Mouse (Mus musculus) liver, embryonic 11.5 days (tissue): Measurements from ENCODE around the gene Alpi. TPM values are rescaled to one million over a fixed set of nuclear protein-coding genes. Genes with fewer than 3 reads are reported as not detected.

Experiments used
- ATAC-seq: fragments of 200-750 bp; cut with Nextera tagmentation; replicated peaks from 2 replicates; pipeline ENCODE4 v1.8.0; 2017; ENCODE audit warnings: moderate number of reproducible peaks, mild to moderate bottlenecking, moderate TSS enrichment, moderate library complexity; ENCODE audit not compliant: low FRiP score
- DNase-seq: peaks from one replicate; pipeline ENCODE4 v3.0.0-alpha.2; 2017; ENCODE audit warnings: low spot score
- H3K27ac ChIP-seq: fragments of 300-500 bp; sonication (generic); 2 replicates; pipeline ENCODE4 v1.5.1; 2014; ENCODE audit warnings: mild to moderate bottlenecking, low read depth, low read length, control low read depth
- H3K27me3 ChIP-seq: fragments of 300-500 bp; sonication (generic); replicated peaks from 2 replicates; pipeline ENCODE4 v1.6.1; 2014; ENCODE audit warnings: low read length, mixed read lengths; ENCODE audit not compliant: control insufficient read depth, insufficient read depth
- H3K36me3 ChIP-seq: fragments of 300-500 bp; sonication (generic); 2 replicates; pipeline ENCODE4 v1.6.1; 2014; ENCODE audit warnings: mild to moderate bottlenecking, low read length, moderate library complexity, mixed read lengths; ENCODE audit not compliant: control insufficient read depth, insufficient read depth
- H3K4me1 ChIP-seq: fragments of 300-500 bp; sonication (generic); replicated peaks from 2 replicates; pipeline ENCODE4 v1.6.1; 2014; ENCODE audit warnings: low read length, mixed read lengths; ENCODE audit not compliant: control insufficient read depth, insufficient read depth
- H3K4me2 ChIP-seq: fragments of 300-500 bp; sonication (generic); 2 replicates; pipeline ENCODE4 v1.6.1; 2014; ENCODE audit warnings: mild to moderate bottlenecking, control low read depth, moderate library complexity
- H3K4me3 ChIP-seq: fragments of 300-500 bp; sonication (generic); 2 replicates; pipeline ENCODE4 v1.5.1; 2014; ENCODE audit warnings: low read depth, low read length, control low read depth
- H3K9ac ChIP-seq: fragments of 300-500 bp; sonication (generic); 2 replicates; pipeline ENCODE4 v1.6.1; 2014; ENCODE audit warnings: low read depth, low read length, control low read depth
- H3K9me3 ChIP-seq: fragments of 300-500 bp; sonication (generic); 2 replicates; pipeline ENCODE4 v1.6.1; 2016; ENCODE audit warnings: low read length, inconsistent platforms, mixed read lengths; ENCODE audit not compliant: control insufficient read depth
- WGBS: fragments of 180-500 bp; shearing (Covaris S2); extraction: QIAGEN DNeasy Blood & Tissue Kit; methylation state at CpG from one replicate; pipeline ENCODE4 v1.1.7; 2014; 5-methylcytosine and 5-hydroxymethylcytosine counted together
- polyA plus RNA-seq: library from polyadenylated mRNA; unstranded; fragments of >200 nt; fragmentation: Nextera tagmentation; extraction: Ambion mirVana; gene quantifications from 2 replicates; pipeline ENCODE4 v1.2.1, GENCODE M21; 2014

The Alpi gene
- polyA plus RNA-seq, 1 experiment from 2014 or later: not detected

GRCm38 (mm10) chr1:87111719-87112354 is 10.4 kb upstream of the Alpi start:
- Histone ChIP-seq H3K4me1 (no peaks in the 10 kb centered on the region), H3K4me3 (no peak overlapping the region), H3K4me2 (no peak overlapping the region), H3K27ac (no peak overlapping the region), H3K9me3 (no peaks in the 10 kb centered on the region), H3K36me3 (no peaks in the 10 kb centered on the region), H3K27me3 (no peaks in the 10 kb centered on the region), H3K9ac (no peak overlapping the region)
- 47% methylated on average over 9 of the region's 9 CpGs for WGBS
- DNase-seq (no peak), ATAC-seq (no peak)

GRCm38 (mm10) chr1:87108564-87108963 is 7.2 kb upstream of the Alpi start:
- H3K4me1 ChIP-seq: no peaks in the 10 kb centered on the region
- H3K9me3 ChIP-seq: no peaks in the 10 kb centered on the region
- ATAC-seq: no peak
- no peaks in the 10 kb centered on the region for H3K27me3 ChIP-seq
- no peak overlapping the region for H3K4me2 ChIP-seq
- no peak overlapping the region for H3K4me3 ChIP-seq
- H3K9ac ChIP-seq: no peak overlapping the region
- DNase-seq: no peak
- 82% methylated on average over 4 of the region's 4 CpGs for WGBS
- H3K36me3 ChIP-seq: no peaks in the 10 kb centered on the region
- no peak overlapping the region for H3K27ac ChIP-seq

GRCm38 (mm10) chr1:87106536-87106935 is 5.1 kb upstream of the Alpi start:
- ATAC-seq (no peak), DNase-seq (no peak)
- 75% methylated on average over 8 of the region's 8 CpGs for WGBS
- Histone ChIP-seq H3K27me3 (no peaks in the 10 kb centered on the region), H3K4me1 (no peaks in the 10 kb centered on the region), H3K9ac (no peak overlapping the region), H3K36me3 (no peaks in the 10 kb centered on the region), H3K9me3 (no peaks in the 10 kb centered on the region), H3K27ac (no peak overlapping the region), H3K4me2 (no peak overlapping the region), H3K4me3 (no peak overlapping the region)

GRCm38 (mm10) chr1:87103936-87104335 is 2.5 kb upstream of the Alpi start:
- Histone ChIP-seq H3K4me3 (no peak overlapping the region), H3K4me1 (no peaks in the 10 kb centered on the region), H3K4me2 (no peak overlapping the region), H3K9ac (no peak overlapping the region), H3K36me3 (no peaks in the 10 kb centered on the region), H3K27me3 (0 out of 2 replicates have a peak, but pooled peaks cover 2% of the 10 kb centered on the region), H3K27ac (no peak overlapping the region), H3K9me3 (no peaks in the 10 kb centered on the region)
- WGBS: 84% methylated on average over 1 of the region's 1 CpGs
- DNase-seq: no peak
- ATAC-seq: no peak

GRCm38 (mm10) chr1:87102114-87102513 is 708 bp upstream of the Alpi start:
- Histone ChIP-seq H3K4me2 (no peak overlapping the region), H3K27me3 (0 out of 2 replicates have a peak, but pooled peaks cover 2% of the 10 kb centered on the region), H3K4me1 (no peaks in the 10 kb centered on the region), H3K27ac (no peak overlapping the region), H3K4me3 (no peak overlapping the region), H3K9me3 (no peaks in the 10 kb centered on the region), H3K9ac (no peak overlapping the region), H3K36me3 (no peaks in the 10 kb centered on the region)
- no peak for ATAC-seq
- DNase-seq: no peak
- 69% methylated on average over 3 of the region's 3 CpGs for WGBS

GRCm38 (mm10) chr1:87098358-87098975 is 2.9 kb downstream of the Alpi start:
- peak; percentile 58 for DNase-seq
- H3K9me3 ChIP-seq: no peaks in the 10 kb centered on the region
- no peak overlapping the region for H3K4me3 ChIP-seq
- H3K27me3 ChIP-seq: 0 out of 2 replicates have a peak, but pooled peaks cover 2% of the 10 kb centered on the region
- H3K4me2 ChIP-seq: peak overlapping the region; percentile 27; the same call in 1 of the 2 replicates
- H3K36me3 ChIP-seq: no peaks in the 10 kb centered on the region
- no peak overlapping the region for H3K9ac ChIP-seq
- ATAC-seq: peak; percentile 72; the same call in 1 of the 2 replicates
- H3K4me1 ChIP-seq: no peaks in the 10 kb centered on the region
- 14% methylated on average over 30 of the region's 30 CpGs for WGBS
- H3K27ac ChIP-seq: no peak overlapping the region

GRCm38 (mm10) chr1:87095642-87096041 is 5.8 kb downstream of the Alpi start:
- DNase-seq (no peak), ATAC-seq (no peak)
- H3K4me2 ChIP-seq: no peak overlapping the region
- 78% methylated on average over 8 of the region's 8 CpGs for WGBS
- no peak overlapping the region for H3K4me3 ChIP-seq
- no peaks in the 10 kb centered on the region for H3K9me3 ChIP-seq
- no peak overlapping the region for H3K27ac ChIP-seq
- H3K36me3 ChIP-seq: no peaks in the 10 kb centered on the region
- no peaks in the 10 kb centered on the region for H3K4me1 ChIP-seq
- 0 out of 2 replicates have a peak, but pooled peaks cover 2% of the 10 kb centered on the region for H3K27me3 ChIP-seq
- H3K9ac ChIP-seq: no peak overlapping the region

- Histone ChIP-seq H3K36me3 (no peaks in the 10 kb centered on the region), H3K4me3 (no peak within 1 kb of the TSS), H3K9me3 (no peaks in the 10 kb centered on the region), H3K9ac (no peak within 1 kb of the TSS), H3K4me1 (no peaks in the 10 kb centered on the region), H3K4me2 (no peak within 1 kb of the TSS), H3K27ac (no peak within 1 kb of the TSS), H3K27me3 (no peaks in the 10 kb centered on the region; the same call in 1 of the 2 replicates)
- DNase-seq (no peak), ATAC-seq (no peak)
- WGBS: 67% methylated on average over 4 of the region's 4 CpGs
These were observed 11.6 kb downstream of the Alpi start, which contains the start of gene Alppl2 for GRCm38 (mm10) chr1:87089828-87090227. Gene Alppl2 (minus strand): TSS chr1:87089928.

GRCm38 (mm10) chr1:87089251-87089650 is 12.2 kb downstream of the Alpi start:
- WGBS: 80% methylated on average over 11 of the region's 11 CpGs
- Histone ChIP-seq H3K9me3 (no peaks in the 10 kb centered on the region), H3K27ac (no peak overlapping the region), H3K4me1 (no peaks in the 10 kb centered on the region), H3K9ac (no peak overlapping the region), H3K4me3 (no peak overlapping the region), H3K27me3 (no peaks in the 10 kb centered on the region; the same call in 1 of the 2 replicates), H3K36me3 (no peaks in the 10 kb centered on the region), H3K4me2 (no peak overlapping the region)
- DNase-seq: no peak
- no peak for ATAC-seq
